Mouse (Mus musculus) thymus, adult 2 months (tissue): Measurements from ENCODE around the gene Wdr53.
A peak's percentile ranks its signal among the peaks of the same experiment; 100 is the strongest.

Source experiments
- CTCF ChIP-seq: fragments of 200-500 bp; IDR thresholded peaks from 2 replicates; pipeline ENCODE4 v1.5.1; 2012; ENCODE audit warnings: mild to moderate bottlenecking, control low read depth, low read length, moderate library complexity, borderline replicate concordance; ENCODE audit not compliant: control insufficient read depth, poor library complexity, insufficient read depth; ENCODE audit errors: extremely low read depth
- POLR2A ChIP-seq: fragments of 200-500 bp; IDR thresholded peaks from 2 replicates; pipeline ENCODE4 v1.6.1; 2012; ENCODE audit warnings: mild to moderate bottlenecking, low read length, control low read depth, moderate library complexity; ENCODE audit not compliant: control insufficient read depth, poor library complexity, insufficient read depth; ENCODE audit errors: extremely low read depth

DNA sequence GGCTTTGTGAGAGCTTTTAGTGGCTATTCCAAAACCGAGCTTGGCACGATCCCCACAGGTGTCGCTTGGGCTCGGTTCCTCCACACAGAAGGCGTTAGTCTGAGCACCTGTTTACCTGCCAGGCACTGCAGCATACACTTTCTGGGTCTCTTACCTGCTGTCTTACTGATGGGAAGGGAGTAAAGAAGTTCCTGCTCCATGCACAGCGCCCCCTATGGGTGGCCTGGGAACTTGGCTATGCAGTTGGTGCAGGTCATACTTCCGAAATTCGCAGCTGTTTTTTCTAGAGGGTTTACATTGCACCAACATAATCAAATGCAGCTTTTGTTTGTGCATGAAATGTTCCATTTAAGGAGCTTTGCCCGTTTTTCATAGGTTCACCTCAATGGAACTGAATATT is 26.3 kb downstream of the Wdr53 start:
- peak; percentile 73; the same call in 1 of the 2 replicates for TF ChIP-seq CTCF
- no peak for TF ChIP-seq POLR2A
